Mouse (Mus musculus): ENCODE results near the gene Esf1. TPM values are rescaled to one million over a fixed set of nuclear protein-coding genes. Genes with fewer than 3 reads are reported as not detected.
"Not testable (repeated sequence)": the region's sequence is repeated elsewhere in the genome, so short reads cannot be mapped to it uniquely, and the experiment has no call there.

Gene Esf1
- 31.4 and 33.9 TPM in 2 replicates for polyA plus RNA-seq (2016; fragmentation: Nextera tagmentation; extraction: Ambion mirVana)

DNA sequence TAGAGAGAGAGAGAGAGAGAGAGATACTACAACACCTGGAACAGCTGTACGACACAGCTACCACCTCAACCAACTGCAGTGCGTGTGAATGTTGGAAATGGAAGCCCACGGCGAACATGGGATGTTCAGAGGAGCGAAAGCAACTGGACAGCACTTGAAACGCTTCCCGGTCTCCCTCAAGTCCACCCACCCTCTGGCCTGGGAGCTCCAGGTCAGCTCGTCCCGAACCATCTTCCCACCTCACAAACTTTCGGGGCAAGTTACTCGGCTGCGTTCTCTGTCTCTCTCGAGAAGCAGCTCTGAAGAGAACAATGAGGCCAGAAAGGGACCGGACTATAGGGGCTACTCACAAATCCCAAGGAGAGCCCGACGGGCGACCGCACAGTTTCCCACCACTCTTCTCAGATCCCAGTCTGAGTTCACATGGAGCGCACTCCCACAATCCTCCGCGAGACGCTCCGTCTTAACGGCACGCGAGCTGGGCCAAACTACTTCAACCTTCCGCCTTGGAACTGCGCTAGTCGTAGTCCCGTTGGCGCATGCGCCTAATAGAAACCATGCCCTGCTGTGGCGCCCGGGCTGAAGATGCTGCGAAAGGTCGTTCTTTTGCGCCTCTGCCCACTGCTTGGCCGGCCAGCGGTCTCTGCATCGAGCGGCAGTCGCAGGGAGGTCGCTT is at the start of gene Esf1, which contains the start of gene Ndufaf5:
Esf1 (minus strand) TSS at position 438 of the 676 bp plus-strand sequence.
Ndufaf5 (plus strand) TSS at position 523 of the 676 bp plus-strand sequence.
- under 1% methylated on average over 43 of the region's 43 CpGs for WGBS
- Histone ChIP-seq H3K4me3 (peak within 1 kb of the TSS; percentile 93), H3K27me3 (no peaks in the 10 kb centered on the region), H3K4me2 (replicated peaks) (peak within 1 kb of the TSS; percentile 64), H3K9ac (peak within 1 kb of the TSS; percentile 87), H3K27ac (peak within 1 kb of the TSS; percentile 84), H3K9me3 (no peaks in the 10 kb centered on the region), H3K4me1 (peaks cover 7% of the 10 kb centered on the region), H3K36me3 (peaks cover 12% of the 10 kb centered on the region)
- ATAC-seq (ENCODE audit: insufficient number of reproducible peaks, insufficient read depth, low FRiP score, low TSS enrichment) = peak; percentile 98

DNA sequence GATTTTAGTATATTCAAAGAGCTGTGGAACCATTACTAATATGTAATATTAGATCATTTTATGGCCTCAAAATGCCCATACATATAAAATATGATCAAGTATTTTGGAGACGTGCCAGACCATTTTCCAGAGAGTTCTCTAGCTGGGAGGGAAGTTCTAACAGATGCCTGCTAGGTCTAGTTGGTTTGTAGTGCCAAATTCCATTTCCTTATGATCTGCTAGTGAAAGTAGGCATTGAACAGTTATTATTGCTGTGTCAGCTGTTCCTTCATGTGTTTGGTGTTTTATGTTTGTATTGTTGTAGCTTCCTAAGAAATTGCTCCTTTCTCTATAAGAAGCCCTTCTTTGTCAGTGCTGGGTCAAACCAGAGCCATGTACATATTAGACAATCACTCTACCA is 45.6 kb upstream of the Esf1 start:
- no peaks in the 10 kb centered on the region for H3K4me1 ChIP-seq
- H3K4me2 ChIP-seq (replicated peaks) = no peak overlapping the region
- H3K9ac ChIP-seq = no peak overlapping the region
- H3K9me3 ChIP-seq = no peaks in the 10 kb centered on the region
- no peaks in the 10 kb centered on the region for H3K36me3 ChIP-seq
- H3K4me3 ChIP-seq = no peak overlapping the region
- WGBS = 85% methylated on average over 1 of the region's 1 CpGs
- no peaks in the 10 kb centered on the region for H3K27me3 ChIP-seq
- no peak overlapping the region for H3K27ac ChIP-seq
- ATAC-seq (ENCODE audit: insufficient number of reproducible peaks, insufficient read depth, low FRiP score, low TSS enrichment) = no peak

DNA sequence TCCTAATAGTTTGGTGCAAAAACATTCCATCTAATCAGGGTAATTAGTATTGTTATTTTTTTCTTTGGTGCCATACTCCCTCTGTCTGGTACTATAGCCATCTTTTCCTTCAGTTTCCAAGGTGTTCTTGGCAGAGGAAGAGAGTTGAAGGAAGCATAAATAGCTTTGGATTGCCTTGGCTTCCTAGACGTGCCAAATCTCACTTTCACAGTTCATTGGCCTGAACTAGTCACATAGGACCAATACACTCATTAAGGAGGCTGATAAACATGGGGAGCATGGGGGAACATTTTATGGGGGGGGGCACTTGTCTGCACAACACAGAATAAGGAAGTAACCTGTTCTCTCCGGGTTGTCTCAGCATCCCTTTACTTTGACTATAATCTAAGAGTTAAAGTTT is 45.1 kb upstream of the Esf1 start:
- no peak overlapping the region for H3K9ac ChIP-seq
- no peak overlapping the region for H3K4me3 ChIP-seq
- no peak for ATAC-seq (ENCODE audit: insufficient number of reproducible peaks, insufficient read depth, low FRiP score, low TSS enrichment)
- WGBS = 84% methylated on average over 2 of the region's 2 CpGs
- H3K36me3 ChIP-seq = no peaks in the 10 kb centered on the region
- no peak overlapping the region for H3K27ac ChIP-seq
- H3K4me1 ChIP-seq = no peaks in the 10 kb centered on the region
- no peaks in the 10 kb centered on the region for H3K27me3 ChIP-seq
- H3K9me3 ChIP-seq = no peaks in the 10 kb centered on the region
- no peak overlapping the region for H3K4me2 ChIP-seq (replicated peaks)

DNA sequence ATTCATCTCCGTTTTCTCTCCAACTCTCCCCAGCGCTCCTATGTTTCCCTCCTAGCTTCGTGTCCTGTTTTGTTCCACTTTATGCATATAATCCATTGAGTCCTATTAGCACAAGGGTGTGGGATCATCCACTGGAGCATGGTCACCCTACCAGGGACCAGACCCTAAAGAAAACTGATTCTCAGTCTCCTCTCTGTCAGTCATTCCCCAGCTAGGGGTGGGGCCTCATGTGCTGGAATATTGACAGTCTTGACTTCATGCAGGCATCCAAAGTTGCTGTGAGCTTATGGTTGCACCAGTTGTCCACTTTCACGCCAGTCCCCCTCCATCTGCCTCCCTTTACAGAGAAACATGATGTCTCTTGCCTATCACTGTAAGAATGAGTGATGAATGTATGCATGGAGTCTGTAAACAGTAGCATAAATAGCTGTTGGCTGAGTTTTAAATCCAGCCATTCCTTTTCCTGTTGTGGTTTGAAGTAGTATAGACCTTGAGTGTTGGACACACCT is 44.2 kb upstream of the Esf1 start:
- H3K27ac ChIP-seq = no peak overlapping the region
- H3K9ac ChIP-seq = no peak overlapping the region
- 96% methylated on average over 4 of the region's 4 CpGs for WGBS
- no peaks in the 10 kb centered on the region for H3K4me1 ChIP-seq
- H3K36me3 ChIP-seq = no peaks in the 10 kb centered on the region
- no peak overlapping the region for H3K4me3 ChIP-seq
- no peaks in the 10 kb centered on the region for H3K27me3 ChIP-seq
- no peak overlapping the region for H3K4me2 ChIP-seq (replicated peaks)
- no peaks in the 10 kb centered on the region for H3K9me3 ChIP-seq
- ATAC-seq (ENCODE audit: insufficient number of reproducible peaks, insufficient read depth, low FRiP score, low TSS enrichment) = no peak

DNA sequence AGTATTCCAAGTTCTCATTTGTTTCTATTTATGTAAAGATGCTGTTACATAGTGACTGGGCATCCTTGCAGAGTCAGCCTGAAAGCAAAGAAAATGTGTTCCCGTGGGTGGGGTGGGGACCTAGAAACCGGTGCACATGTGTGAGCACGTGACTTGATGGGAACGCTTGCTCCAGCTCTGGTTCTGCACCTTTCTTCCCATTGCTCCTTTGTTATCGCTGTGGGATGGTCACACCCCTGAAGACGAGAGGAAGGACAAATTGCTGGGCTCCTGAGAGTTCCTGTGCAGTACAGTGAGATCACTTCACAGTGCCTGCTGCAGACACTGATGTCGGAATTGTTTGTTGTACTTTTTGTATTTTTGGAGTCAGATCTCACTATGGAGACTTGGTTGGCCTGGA is 33.4 kb upstream of the Esf1 start:
- Histone ChIP-seq H3K9me3 (no peaks in the 10 kb centered on the region), H3K9ac (no peak overlapping the region), H3K27me3 (no peaks in the 10 kb centered on the region), H3K4me2 (replicated peaks) (no peak overlapping the region), H3K4me3 (no peak overlapping the region), H3K36me3 (peaks cover 25% of the 10 kb centered on the region), H3K4me1 (no peaks in the 10 kb centered on the region), H3K27ac (no peak overlapping the region)
- ATAC-seq (ENCODE audit: insufficient number of reproducible peaks, insufficient read depth, low FRiP score, low TSS enrichment) = no peak
- WGBS = 93% methylated on average over 7 of the region's 7 CpGs

DNA sequence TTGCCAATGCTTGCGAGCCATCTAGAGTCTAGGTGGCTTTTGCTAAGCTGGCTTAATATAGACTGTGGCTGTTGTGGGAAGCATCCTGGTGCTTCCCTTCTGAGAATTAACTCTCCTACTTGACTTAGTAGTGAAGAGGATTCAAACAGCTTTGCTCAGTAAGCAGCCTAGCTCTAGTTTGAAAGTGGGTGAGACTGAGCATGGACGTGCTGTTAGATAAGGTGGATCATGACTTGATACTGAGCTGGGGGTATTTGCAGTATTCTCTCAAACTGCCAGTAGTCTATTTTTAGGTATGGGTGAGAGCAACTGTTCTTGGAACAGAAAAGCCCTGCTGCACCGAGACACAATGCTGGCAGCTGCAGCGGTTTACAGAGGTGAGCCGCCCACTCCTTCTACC is 32.2 kb upstream of the Esf1 start:
- Histone ChIP-seq H3K4me2 (replicated peaks) (no peak overlapping the region), H3K9ac (no peak overlapping the region), H3K4me1 (no peaks in the 10 kb centered on the region), H3K4me3 (no peak overlapping the region), H3K9me3 (no peaks in the 10 kb centered on the region), H3K36me3 (peaks cover 27% of the 10 kb centered on the region), H3K27me3 (no peaks in the 10 kb centered on the region), H3K27ac (no peak overlapping the region)
- no peak for ATAC-seq (ENCODE audit: insufficient number of reproducible peaks, insufficient read depth, low FRiP score, low TSS enrichment)
- WGBS = 94% methylated on average over 5 of the region's 5 CpGs

DNA sequence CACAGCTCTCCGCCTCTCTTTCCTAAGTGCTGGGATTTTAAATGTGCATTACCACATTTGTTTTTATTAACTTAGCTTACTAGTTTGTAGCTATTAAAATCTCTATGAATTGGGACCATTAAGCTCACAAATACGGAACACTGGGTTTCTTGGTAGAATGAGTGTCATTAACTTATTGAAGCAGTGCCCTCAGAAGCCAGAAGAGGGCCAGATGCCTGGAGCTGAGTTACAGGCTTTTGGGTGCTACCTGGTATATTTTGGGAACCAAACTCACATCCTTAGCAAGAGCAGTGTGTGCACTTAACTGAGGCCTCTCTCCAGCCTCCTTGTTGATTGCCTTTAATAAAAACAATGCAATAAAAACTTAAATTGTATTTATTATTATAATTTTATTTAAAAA is 30.3 kb upstream of the Esf1 start:
- Histone ChIP-seq H3K4me3 (no peak overlapping the region), H3K27me3 (no peaks in the 10 kb centered on the region), H3K36me3 (peaks cover 28% of the 10 kb centered on the region), H3K9ac (no peak overlapping the region), H3K4me2 (replicated peaks) (no peak overlapping the region), H3K27ac (no peak overlapping the region), H3K4me1 (no peaks in the 10 kb centered on the region), H3K9me3 (no peaks in the 10 kb centered on the region)
- no peak for ATAC-seq (ENCODE audit: insufficient number of reproducible peaks, insufficient read depth, low FRiP score, low TSS enrichment)
- WGBS = 77% methylated on average over 2 of the region's 2 CpGs

DNA sequence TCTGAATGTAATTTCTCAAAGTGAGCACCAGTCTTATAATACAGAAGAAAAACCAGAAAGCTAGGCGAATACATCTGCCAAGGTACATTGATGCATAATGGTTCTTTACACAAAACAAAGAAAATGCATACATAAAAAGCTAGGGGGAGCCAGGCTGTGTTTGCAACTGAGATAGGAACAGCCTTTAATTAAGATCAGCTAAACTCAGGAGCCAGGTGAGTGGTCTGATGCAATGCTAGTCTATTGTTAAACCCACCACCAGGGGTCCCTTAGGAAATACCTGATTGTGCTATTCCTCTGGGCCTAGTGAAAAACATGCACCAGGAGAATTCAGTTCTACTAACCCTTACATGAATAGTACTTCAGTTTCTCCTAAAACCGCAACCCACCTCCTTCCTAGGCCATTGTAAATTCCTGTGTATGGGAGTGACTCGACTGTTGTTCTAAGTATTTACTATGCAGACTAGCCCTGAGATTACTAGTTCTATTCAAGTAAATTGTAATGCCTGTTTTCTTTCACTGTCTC is 15.4 kb upstream of the Esf1 start:
- not testable (repeated sequence) for H3K9me3 ChIP-seq; H3K4me3 ChIP-seq; H3K4me1 ChIP-seq; H3K27ac ChIP-seq; H3K27me3 ChIP-seq; H3K4me2 ChIP-seq (replicated peaks); ATAC-seq (ENCODE audit: insufficient number of reproducible peaks, insufficient read depth, low FRiP score, low TSS enrichment); H3K9ac ChIP-seq
- peaks cover 31% of the 10 kb centered on the region for H3K36me3 ChIP-seq
- WGBS = 93% methylated on average over 3 of the region's 3 CpGs

DNA sequence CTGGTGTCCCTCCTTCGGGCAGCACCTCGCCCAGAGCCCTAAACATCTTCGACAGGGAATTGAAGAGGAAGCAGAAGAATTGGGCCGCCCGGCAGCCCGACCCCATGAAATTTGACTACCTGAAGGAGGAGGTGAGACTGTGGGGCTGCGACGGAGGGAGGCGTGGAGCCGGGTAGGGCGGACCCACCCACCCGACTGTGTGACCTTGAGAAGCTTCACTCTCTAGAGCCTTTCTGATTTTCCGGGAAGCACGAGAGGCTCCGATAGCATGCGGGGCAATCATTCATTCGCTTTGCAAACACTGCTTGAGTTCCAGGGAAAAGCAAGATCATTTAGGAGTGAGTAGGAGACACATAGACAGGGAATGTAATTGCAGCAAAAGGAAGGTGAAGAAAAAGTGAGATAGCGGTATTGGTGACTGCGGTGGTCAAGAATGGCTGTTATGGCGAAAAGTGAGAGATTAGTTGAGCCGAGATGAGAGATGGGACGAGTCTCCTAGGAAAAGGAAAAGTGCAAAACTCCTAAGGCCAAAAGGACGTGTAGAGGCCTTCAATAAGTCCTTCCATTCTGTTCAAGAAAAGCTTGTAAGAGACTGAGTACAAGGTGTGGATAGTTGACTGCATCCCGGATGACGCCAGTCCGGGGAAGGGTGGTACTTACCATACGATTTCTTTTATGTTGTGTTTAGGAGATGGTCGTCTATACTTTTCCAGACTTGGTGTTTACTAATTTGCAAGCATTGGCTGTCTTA is 614 bp upstream of the Esf1 start:
- H3K4me3 ChIP-seq = peak overlapping the region; percentile 93
- 9% methylated on average over 28 of the region's 28 CpGs for whole genome bisulfite sequencing
- peaks cover 7% of the 10 kb centered on the region for H3K4me1 ChIP-seq
- peaks cover 10% of the 10 kb centered on the region; the same call in 1 of the 2 replicates for H3K36me3 ChIP-seq
- peak overlapping the region; percentile 87 for H3K9ac ChIP-seq
- ATAC-seq (ENCODE audit: insufficient number of reproducible peaks, insufficient read depth, low FRiP score, low TSS enrichment) = peak; percentile 91
- no peaks in the 10 kb centered on the region for H3K27me3 ChIP-seq
- no peaks in the 10 kb centered on the region for H3K9me3 ChIP-seq
- peak overlapping the region; percentile 64 for H3K4me2 ChIP-seq (replicated peaks)
- peak overlapping the region; percentile 84 for H3K27ac ChIP-seq

DNA sequence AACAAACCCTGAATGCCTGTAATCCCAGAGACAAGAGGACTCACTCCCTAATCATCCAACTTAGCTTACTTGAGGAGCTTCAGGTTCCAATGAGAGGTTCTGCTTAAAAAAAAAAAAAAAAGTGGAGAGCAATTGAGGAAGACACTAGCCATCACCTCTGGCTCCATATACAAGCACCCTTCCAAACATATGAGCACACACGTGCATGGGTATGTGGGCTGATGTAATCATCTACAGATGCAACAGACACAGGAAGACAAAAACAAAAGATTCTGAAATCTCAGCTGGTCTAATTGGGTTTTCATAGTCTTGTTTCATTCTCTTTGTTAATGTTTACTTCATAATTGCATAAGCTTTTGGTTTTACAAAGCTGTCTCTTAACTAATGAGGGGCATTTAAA is 1.3 kb downstream of the Esf1 start:
- 0 out of 2 replicates have a peak overlapping the region, but pooled peaks have one; percentile 11 for H3K4me2 ChIP-seq (replicated peaks)
- 79% methylated on average over 1 of the region's 1 CpGs for WGBS

DNA sequence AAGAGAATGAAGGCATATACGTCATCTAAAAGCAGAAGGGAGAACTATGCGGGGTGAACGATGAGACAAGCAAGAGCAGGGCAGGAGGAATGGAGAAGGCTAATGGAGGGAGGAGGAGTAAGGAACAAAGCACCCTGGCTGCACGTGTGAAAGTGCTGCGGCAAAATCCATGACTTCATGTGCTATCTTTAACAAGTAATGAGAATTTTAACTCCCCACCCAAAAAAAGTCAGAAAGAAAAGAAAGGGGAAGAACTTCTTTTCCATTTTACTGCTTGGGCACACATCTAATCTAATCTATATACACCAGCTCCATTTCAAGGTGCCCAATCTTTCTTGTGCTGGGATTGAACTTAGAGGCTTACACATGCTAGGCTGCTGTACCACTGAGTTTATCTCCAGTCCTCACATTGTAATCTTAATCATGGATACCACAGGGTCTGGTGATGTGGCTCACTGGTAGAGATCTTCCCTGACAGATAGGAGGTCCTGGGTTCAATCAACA is 7.0 kb downstream of the Esf1 start:
- Histone ChIP-seq H3K36me3 (peaks cover 29% of the 10 kb centered on the region), H3K9ac (no peak overlapping the region), H3K9me3 (no peaks in the 10 kb centered on the region), H3K4me1 (no peaks in the 10 kb centered on the region), H3K4me3 (no peak overlapping the region), H3K27me3 (no peaks in the 10 kb centered on the region), H3K27ac (no peak overlapping the region), H3K4me2 (replicated peaks) (no peak overlapping the region)
- 96% methylated on average over 5 of the region's 5 CpGs for WGBS
- ATAC-seq (ENCODE audit: insufficient number of reproducible peaks, insufficient read depth, low FRiP score, low TSS enrichment) = no peak

More for the DNA sequence above, 1.3 kb downstream of the Esf1 start:
- Histone ChIP-seq H3K9me3 (no peaks in the 10 kb centered on the region), H3K4me3 (no peak overlapping the region), H3K9ac (no peak overlapping the region), H3K4me1 (peaks cover 7% of the 10 kb centered on the region), H3K36me3 (peaks cover 18% of the 10 kb centered on the region), H3K27ac (no peak overlapping the region), H3K27me3 (no peaks in the 10 kb centered on the region)
- ATAC-seq (ENCODE audit: insufficient number of reproducible peaks, insufficient read depth, low FRiP score, low TSS enrichment) = no peak

Data from embryonic facial prominence, embryonic 12.5 days (tissue).